ENCODE assay signal across 19 mouse cellular contexts in the genomic region with DNA sequence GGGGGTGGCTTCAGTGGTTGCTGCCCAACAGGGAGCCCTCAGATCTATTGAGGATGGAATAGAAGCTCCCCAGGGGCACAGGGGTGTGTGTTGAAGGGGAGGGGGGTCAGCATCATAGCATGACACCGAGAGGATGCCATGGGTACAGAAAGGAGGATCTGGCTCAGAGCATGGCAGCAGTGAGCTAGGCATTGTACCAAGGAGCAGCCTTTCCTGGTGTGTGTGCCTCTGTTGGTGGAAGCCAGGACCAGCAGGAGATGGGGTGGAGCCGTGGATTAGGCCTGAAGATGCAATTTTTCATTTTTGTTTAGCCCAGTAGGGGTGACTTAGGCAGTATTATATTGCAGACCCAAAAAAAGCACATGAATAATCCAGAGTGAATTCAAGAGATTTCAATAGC. TPM values are rescaled to one million over a fixed set of nuclear protein-coding genes. Genes with fewer than 3 reads are reported as not detected.
DNase-seq lines count a peak whose midpoint lies in the region; ATAC-seq lines count a peak whose summit lies in the region.
"Had no signal": no experiment of that assay in that cellular context is flagged by ENCODE, and none has a peak within 500 bp of the region (broad histone marks: within the 10 kb centered on the region; RNA-seq: fewer than 3 reads in every experiment).

No protein-coding gene starts in this region.

- 14% methylated on average over 2 of the region's 2 CpGs for WGBS in hindbrain, embryonic 14.5 days
- WGBS in hindbrain, embryonic 12.5 days = 24% methylated on average over 2 of the region's 2 CpGs
- 14% methylated on average over 2 of the region's 2 CpGs for WGBS in neural tube, embryonic 13.5 days
- WGBS in neural tube, embryonic 15.5 days = 18% methylated on average over 2 of the region's 2 CpGs

- peak overlapping the region; percentile 66; the same call in 1 of the 2 replicates for H3K4me2 ChIP-seq in hindbrain, embryonic 14.5 days (replicated peaks)
- no peak overlapping the region for H3K4me2 ChIP-seq in hindbrain, embryonic 12.5 days (replicated peaks)
- peak overlapping the region; percentile 74 for H3K4me2 ChIP-seq in neural tube, embryonic 13.5 days
- peak overlapping the region; percentile 73 for H3K4me2 ChIP-seq in neural tube, embryonic 15.5 days
- H3K4me2 ChIP-seq: heart, embryonic 15.5 days had no signal

- no peaks in the 10 kb centered on the region for H3K36me3 ChIP-seq in hindbrain, embryonic 14.5 days (replicated peaks; ENCODE audit: control insufficient read depth, insufficient read depth)
- no peaks in the 10 kb centered on the region for H3K36me3 ChIP-seq in hindbrain, embryonic 12.5 days
- no peaks in the 10 kb centered on the region for H3K36me3 ChIP-seq in neural tube, embryonic 13.5 days
- no peaks in the 10 kb centered on the region for H3K36me3 ChIP-seq in neural tube, embryonic 15.5 days
- H3K36me3 ChIP-seq: embryonic facial prominence, embryonic 10.5 days; heart, embryonic 15.5 days had no signal

- intact Hi-C loops in heart, postnatal 10 days (cut with DNase I) = loop anchor here (10.0 kb wide), 1 partner anchor 161 kb away; no protein-coding TSS in a partner anchor

- peaks cover 26% of the 10 kb centered on the region for H3K4me1 ChIP-seq in hindbrain, embryonic 14.5 days (replicated peaks; ENCODE audit: control insufficient read depth, insufficient read depth, low read length)
- H3K4me1 ChIP-seq in hindbrain, embryonic 12.5 days = no peaks in the 10 kb centered on the region
- H3K4me1 ChIP-seq in neural tube, embryonic 13.5 days (replicated peaks) = peaks cover 41% of the 10 kb centered on the region
- H3K4me1 ChIP-seq in neural tube, embryonic 15.5 days = peaks cover 40% of the 10 kb centered on the region

- no peak overlapping the region for H3K27ac ChIP-seq in hindbrain, embryonic 14.5 days
- H3K27ac ChIP-seq in hindbrain, embryonic 12.5 days = no peak overlapping the region
- no peak overlapping the region for H3K27ac ChIP-seq in neural tube, embryonic 13.5 days (replicated peaks)
- H3K27ac ChIP-seq in neural tube, embryonic 15.5 days (replicated peaks) = no peak overlapping the region
- H3K27ac ChIP-seq: embryonic facial prominence, embryonic 10.5 days; heart, adult 2 months; heart, embryonic 15.5 days had no signal

- ATAC-seq in hindbrain, embryonic 14.5 days (ENCODE audit: low FRiP score) = no peak
- no peak for ATAC-seq in hindbrain, embryonic 12.5 days (ENCODE audit: low FRiP score)
- ATAC-seq in neural tube, embryonic 13.5 days (ENCODE audit: low read depth) = no peak
- ATAC-seq in neural tube, embryonic 15.5 days (ENCODE audit: low FRiP score) = no peak

- H3K27me3 ChIP-seq in hindbrain, embryonic 14.5 days (ENCODE audit: control insufficient read depth, insufficient read depth, low read length) = peaks cover 19% of the 10 kb centered on the region; the same call in 1 of the 2 replicates
- peaks cover 28% of the 10 kb centered on the region for H3K27me3 ChIP-seq in hindbrain, embryonic 12.5 days
- peaks cover 38% of the 10 kb centered on the region for H3K27me3 ChIP-seq in neural tube, embryonic 13.5 days
- peaks cover 14% of the 10 kb centered on the region; the same call in 1 of the 2 replicates for H3K27me3 ChIP-seq in neural tube, embryonic 15.5 days (replicated peaks)

- no peak overlapping the region for H3K9ac ChIP-seq in hindbrain, embryonic 14.5 days
- no peak overlapping the region for H3K9ac ChIP-seq in hindbrain, embryonic 12.5 days
- H3K9ac ChIP-seq in neural tube, embryonic 13.5 days = no peak overlapping the region
- no peak overlapping the region for H3K9ac ChIP-seq in neural tube, embryonic 15.5 days (replicated peaks)
- H3K9ac ChIP-seq: heart, embryonic 15.5 days had no signal

- DNase-seq in hindbrain, embryonic 14.5 days (ENCODE audit: low spot score) = no peak
- DNase-seq in neural tube, embryonic 10.5 days (ENCODE audit: extremely low spot score, low spot score) = no peak
- DNase-seq in cerebellum, adult 9-11 months = peak; percentile 79
- DNase-seq in lung, adult 18-20 months = no peak
- no peak for DNase-seq in heart, postnatal 10 days
- DNase-seq: adrenal gland, postnatal 25 days; gastrocnemius, postnatal 10 days; heart, adult 2 months; layer of hippocampus, postnatal 36 days; lung, adult 2 months; lung, postnatal 4 days; thymus, postnatal 36 days had no signal

- no peaks in the 10 kb centered on the region for H3K9me3 ChIP-seq in hindbrain, embryonic 14.5 days (ENCODE audit: control insufficient read depth, low read length)
- no peaks in the 10 kb centered on the region for H3K9me3 ChIP-seq in hindbrain, embryonic 12.5 days (replicated peaks)
- no peaks in the 10 kb centered on the region for H3K9me3 ChIP-seq in neural tube, embryonic 13.5 days
- H3K9me3 ChIP-seq in neural tube, embryonic 15.5 days (replicated peaks) = no peaks in the 10 kb centered on the region
- H3K9me3 ChIP-seq: embryonic facial prominence, embryonic 10.5 days; heart, embryonic 15.5 days had no signal

- no peak overlapping the region for H3K4me3 ChIP-seq in hindbrain, embryonic 14.5 days (replicated peaks; ENCODE audit: low read length)
- H3K4me3 ChIP-seq in hindbrain, embryonic 12.5 days = no peak overlapping the region
- no peak overlapping the region for H3K4me3 ChIP-seq in neural tube, embryonic 13.5 days
- H3K4me3 ChIP-seq in neural tube, embryonic 15.5 days (replicated peaks) = no peak overlapping the region
- H3K4me3 ChIP-seq: embryonic facial prominence, embryonic 10.5 days; heart, adult 2 months; heart, embryonic 15.5 days had no signal

RNA-seq across cellular contexts. Expression of a gene that starts 7.9 kb away (rescaled TPM):
- 38.8 and 41.8 TPM in 2 replicates for polyA plus RNA-seq in hindbrain, embryonic 14.5 days (2014; fragmentation: Nextera tagmentation; extraction: Ambion mirVana)
- 16.1 and 16.3 TPM in 2 replicates for polyA plus RNA-seq in hindbrain, embryonic 12.5 days (2016; fragmentation: Nextera tagmentation; extraction: Ambion mirVana)
- polyA plus RNA-seq in neural tube, embryonic 13.5 days (2015; fragmentation: Nextera tagmentation; extraction: Ambion mirVana) = 25.9 and 26.8 TPM in 2 replicates
- 38.3 and 43.7 TPM in 2 replicates for polyA plus RNA-seq in neural tube, embryonic 15.5 days (2015; fragmentation: Nextera tagmentation; extraction: Ambion mirVana)
- total RNA-seq in heart, postnatal 10 days (2021) = 1 to 10 TPM; 1.3 to 1.7 TPM
- total RNA-seq: monocyte, adult 5-6 weeks had no signal
- polyA plus RNA-seq: liver, adult 2 months had no signal
